Comparison of ENCODE assay signal across 10 mouse cellular contexts in genomic region chr15:78845867-78846266, GRCm38 (mm10). TPM values are rescaled to one million over a fixed set of nuclear protein-coding genes. Genes with fewer than 3 reads are reported as not detected.
DNase-seq lines count a peak whose midpoint lies in the region; ATAC-seq and TF ChIP-seq lines count a peak whose summit lies in the region.
"Had no signal": no experiment of that assay in that cellular context is flagged by ENCODE, and none has a peak within 500 bp of the region (broad histone marks: within the 10 kb centered on the region; RNA-seq: fewer than 3 reads in every experiment).

No protein-coding gene starts in this region.

- peak overlapping the region; percentile 28 for H3K9ac ChIP-seq in liver, adult 2 months (ENCODE audit: low read depth, low read length)
- no peak overlapping the region for H3K9ac ChIP-seq in embryonic facial prominence, embryonic 14.5 days (ENCODE audit: low read depth, low read length)
- H3K9ac ChIP-seq in forebrain, embryonic 16.5 days (replicated peaks; ENCODE audit: low read depth, low read length), result no peak overlapping the region
- H3K9ac ChIP-seq: embryonic facial prominence, embryonic 12.5 days had no signal

- peak overlapping the region; percentile 87; the same call in 1 of the 2 replicates for H3K4me2 ChIP-seq in embryonic facial prominence, embryonic 14.5 days (ENCODE audit: low read depth, low read length)
- H3K4me2 ChIP-seq in myocyte (ENCODE audit: low read depth), result peak overlapping the region; percentile 91
- no peak overlapping the region for H3K4me2 ChIP-seq in forebrain, embryonic 16.5 days (ENCODE audit: low read length)

- H3K27ac ChIP-seq in liver, adult 2 months (replicated peaks; ENCODE audit: insufficient read depth, low read depth, low read length), result peak overlapping the region; percentile 99
- 0 out of 2 replicates have a peak overlapping the region, but pooled peaks have one; percentile 23 for H3K27ac ChIP-seq in embryonic facial prominence, embryonic 14.5 days (replicated peaks; ENCODE audit: low read depth, low read length)
- H3K27ac ChIP-seq in forebrain, embryonic 16.5 days (ENCODE audit: low read length), result no peak overlapping the region
- H3K27ac ChIP-seq: embryonic facial prominence, embryonic 12.5 days had no signal

- H3K9me3 ChIP-seq in embryonic facial prominence, embryonic 14.5 days (ENCODE audit: control insufficient read depth, low read length), result no peaks in the 10 kb centered on the region
- no peaks in the 10 kb centered on the region for H3K9me3 ChIP-seq in forebrain, embryonic 16.5 days (ENCODE audit: control insufficient read depth, low read length)
- H3K9me3 ChIP-seq: embryonic facial prominence, embryonic 12.5 days had no signal

- H3ac ChIP-seq in myocyte (ENCODE audit: control insufficient read depth, insufficient read length), result no peak overlapping the region

- no peaks in the 10 kb centered on the region for H3K36me3 ChIP-seq in liver, adult 2 months (ENCODE audit: control insufficient read depth, insufficient read depth, low read length)
- H3K36me3 ChIP-seq in embryonic facial prominence, embryonic 14.5 days (ENCODE audit: control insufficient read depth, insufficient read depth, low read length), result peaks cover 22% of the 10 kb centered on the region
- peaks cover 32% of the 10 kb centered on the region for H3K36me3 ChIP-seq in myocyte (ENCODE audit: control insufficient read depth, insufficient read depth)
- no peaks in the 10 kb centered on the region for H3K36me3 ChIP-seq in forebrain, embryonic 16.5 days (ENCODE audit: control insufficient read depth, insufficient read depth)
- H3K36me3 ChIP-seq: embryonic facial prominence, embryonic 12.5 days had no signal

- ATAC-seq in embryonic facial prominence, embryonic 14.5 days (ENCODE audit: low read depth), result no peak
- no peak for ATAC-seq in forebrain, embryonic 16.5 days

- H3K4me3 ChIP-seq in liver, adult 2 months (ENCODE audit: insufficient read depth, low read depth, low read length), result 0 out of 2 replicates have a peak overlapping the region, but pooled peaks have one; percentile 3
- no peak overlapping the region for H3K4me3 ChIP-seq in embryonic facial prominence, embryonic 14.5 days (ENCODE audit: low read depth, low read length)
- H3K4me3 ChIP-seq in myocyte, result peak overlapping the region; percentile 64
- H3K4me3 ChIP-seq in forebrain, embryonic 16.5 days (replicated peaks; ENCODE audit: low read length), result no peak overlapping the region
- H3K4me3 ChIP-seq: embryonic facial prominence, embryonic 12.5 days had no signal

- no peak for TF ChIP-seq POLR2A in liver, adult 2 months (IDR thresholded peaks at IDR 0.05; ENCODE audit: extremely low read depth, insufficient read depth, low read length)
- TF ChIP-seq POLR2A in myocyte (IDR thresholded peaks at IDR 0.05; ENCODE audit: insufficient read length, low read depth), result no peak

- peaks cover 15% of the 10 kb centered on the region; the same call in 1 of the 2 replicates for H3K79me2 ChIP-seq in liver, adult 2 months (ENCODE audit: control insufficient read depth, insufficient read depth, low read length)
- H3K79me2 ChIP-seq in myocyte (ENCODE audit: control insufficient read depth, insufficient read depth), result peaks cover 67% of the 10 kb centered on the region

- TF ChIP-seq CTCF in liver, adult 2 months (IDR thresholded peaks at IDR 0.05; ENCODE audit: low read depth, low read length), result no peak; the same call in 1 of the 2 replicates

- H3K27me3 ChIP-seq in liver, adult 2 months (ENCODE audit: control insufficient read depth, insufficient read depth, low read length), result no peaks in the 10 kb centered on the region
- H3K27me3 ChIP-seq in embryonic facial prominence, embryonic 14.5 days (replicated peaks; ENCODE audit: control insufficient read depth, insufficient read depth, low read length), result no peaks in the 10 kb centered on the region; the same call in none of the 2 replicates
- H3K27me3 ChIP-seq in myocyte (ENCODE audit: control insufficient read depth, insufficient read depth, insufficient read length), result no peaks in the 10 kb centered on the region
- peaks cover 23% of the 10 kb centered on the region for H3K27me3 ChIP-seq in forebrain, embryonic 16.5 days (replicated peaks; ENCODE audit: control insufficient read depth, insufficient read depth, low read length)

- peaks cover 43% of the 10 kb centered on the region for H3K4me1 ChIP-seq in liver, adult 2 months (ENCODE audit: control insufficient read depth, insufficient read depth, low read length)
- peaks cover 25% of the 10 kb centered on the region for H3K4me1 ChIP-seq in embryonic facial prominence, embryonic 14.5 days (ENCODE audit: control insufficient read depth, insufficient read depth, low read length)
- peaks cover 15% of the 10 kb centered on the region for H3K4me1 ChIP-seq in forebrain, embryonic 16.5 days (replicated peaks; ENCODE audit: control insufficient read depth, insufficient read depth, low read length)

- peak; percentile 76 for DNase-seq in liver, adult 2 months (ENCODE audit: extremely low read depth, low read depth, low spot score)
- DNase-seq in liver, result no peak
- no peak for DNase-seq in embryonic facial prominence, embryonic 14.5 days (ENCODE audit: low spot score)
- DNase-seq in kidney, postnatal 10 days, result peak; percentile 68
- DNase-seq in frontal cortex, postnatal 36 days (ENCODE audit: low spot score in 2 of 2), result no peak

- 15% methylated on average over 8 of the region's 8 CpGs for WGBS in liver, adult 2 months
- 76% methylated on average over 8 of the region's 8 CpGs for WGBS in embryonic facial prominence, embryonic 14.5 days
- WGBS in forebrain, embryonic 16.5 days, result 83% methylated on average over 8 of the region's 8 CpGs

TF ChIP-seq in myocyte, 11 proteins besides CTCF, POLR2A, EP300 and RAD21:
- TF ChIP-seq MYOG (IDR thresholded peaks at IDR 0.05; ENCODE audit: control insufficient read depth in 1 of 3, insufficient read depth in 1 of 3, insufficient read length in 2 of 3, low read depth in 2 of 3) (peak in 1 of 3 experiments; percentile 67), SRF (IDR thresholded peaks at IDR 0.05; ENCODE audit: control insufficient read depth, insufficient read length, low read depth) (no peak), POLR2AphosphoS2 (IDR thresholded peaks at IDR 0.05; ENCODE audit: insufficient read length, low read depth) (peak; percentile 8)

RNA-seq across cellular contexts. Expression of gene Cdc42ep1, which starts 3.4 kb away (rescaled TPM):
- total RNA-seq in liver, adult 2 months (2014; rRNA removed), result 6.5 and 8.5 TPM in 2 replicates
- polyA plus RNA-seq in liver, adult 2 months (2012; rRNA removed), result 39.7 and 42.7 TPM in 2 replicates
- polyA plus RNA-seq in embryonic facial prominence, embryonic 14.5 days (2014; fragmentation: Nextera tagmentation; extraction: Ambion mirVana), result 30.8 and 36.1 TPM in 2 replicates
- polyA plus RNA-seq in myocyte (2012; fragmentation: generic; extraction: Trizol), result 76.0 TPM
- polyA plus RNA-seq in forebrain, embryonic 16.5 days (2015; fragmentation: Nextera tagmentation; extraction: Ambion mirVana), result 9.7 and 11.0 TPM in 2 replicates
- total RNA-seq: neutrophil, adult 5-6 weeks had no signal

RNA-seq across cellular contexts. Expression of gene Lgals2, which starts 9.5 kb away (rescaled TPM):
- total RNA-seq in liver, adult 2 months (2014; rRNA removed), result 0.55 TPM in 1 of 2 replicates, not detected in the other
- 0.57 TPM in 1 of 2 replicates, not detected in the other for polyA plus RNA-seq in liver, adult 2 months (2012; rRNA removed)
- polyA plus RNA-seq in embryonic facial prominence, embryonic 14.5 days (2014; fragmentation: Nextera tagmentation; extraction: Ambion mirVana), result 0.89 and 1.4 TPM in 2 replicates
- 2.2 TPM for polyA plus RNA-seq in myocyte (2012; fragmentation: generic; extraction: Trizol)
- not detected in 2 replicates for polyA plus RNA-seq in forebrain, embryonic 16.5 days (2015; fragmentation: Nextera tagmentation; extraction: Ambion mirVana)
- total RNA-seq: left cerebral cortex, postnatal 10 days; neutrophil, adult 5-6 weeks had no signal
- polyA plus RNA-seq: embryonic facial prominence, embryonic 12.5 days had no signal

RNA-seq across cellular contexts. Expression of gene Gga1, which starts 31.1 kb away (rescaled TPM):
- total RNA-seq in liver, adult 2 months (2014; rRNA removed), result 4.4 and 6.4 TPM in 2 replicates
- polyA plus RNA-seq in liver, adult 2 months (2012; rRNA removed), result 34.9 and 42.7 TPM in 2 replicates
- 42.5 and 46.9 TPM in 2 replicates for polyA plus RNA-seq in embryonic facial prominence, embryonic 14.5 days (2014; fragmentation: Nextera tagmentation; extraction: Ambion mirVana)
- 89.3 TPM for polyA plus RNA-seq in myocyte (2012; fragmentation: generic; extraction: Trizol)
- 61.3 and 67.4 TPM in 2 replicates for polyA plus RNA-seq in forebrain, embryonic 16.5 days (2015; fragmentation: Nextera tagmentation; extraction: Ambion mirVana)

RNA-seq across cellular contexts. Expression of gene Card10, which starts 43.0 kb away (rescaled TPM):
- total RNA-seq in liver, adult 2 months (2014; rRNA removed), result 2.7 and 4.3 TPM in 2 replicates
- 15.0 and 18.7 TPM in 2 replicates for polyA plus RNA-seq in liver, adult 2 months (2012; rRNA removed)
- polyA plus RNA-seq in embryonic facial prominence, embryonic 14.5 days (2014; fragmentation: Nextera tagmentation; extraction: Ambion mirVana), result 6.1 and 6.3 TPM in 2 replicates
- 1.4 TPM for polyA plus RNA-seq in myocyte (2012; fragmentation: generic; extraction: Trizol)
- 1.3 and 1.4 TPM in 2 replicates for polyA plus RNA-seq in forebrain, embryonic 16.5 days (2015; fragmentation: Nextera tagmentation; extraction: Ambion mirVana)

RNA-seq across cellular contexts. Expression of gene Gm49510, which starts 53.6 kb away (rescaled TPM):
- total RNA-seq in liver, adult 2 months (2014; rRNA removed), result not detected in 2 replicates
- polyA plus RNA-seq in liver, adult 2 months (2012; rRNA removed), result not detected in 2 replicates
- polyA plus RNA-seq in embryonic facial prominence, embryonic 14.5 days (2014; fragmentation: Nextera tagmentation; extraction: Ambion mirVana), result 0.58 and 0.98 TPM in 2 replicates
- polyA plus RNA-seq in myocyte (2012; fragmentation: generic; extraction: Trizol), result 0.04 TPM
- polyA plus RNA-seq in forebrain, embryonic 16.5 days (2015; fragmentation: Nextera tagmentation; extraction: Ambion mirVana), result 0.19 and 0.30 TPM in 2 replicates
- total RNA-seq: left cerebral cortex, postnatal 10 days had no signal

Comparison
In these comparisons a context has a peak if more than half of its experiments do, and no peak if none do; other contexts are left out.
1. DNase-seq: peak in liver, adult 2 months (single experiment) and kidney, postnatal 10 days (single experiment); none in liver (single experiment), embryonic facial prominence, embryonic 14.5 days (single experiment) and frontal cortex, postnatal 36 days (0 of 2).
2. H3K4me3 ChIP-seq: peak in liver, adult 2 months (single experiment) and myocyte (single experiment); none in embryonic facial prominence, embryonic 14.5 days (single experiment) and forebrain, embryonic 16.5 days (single experiment).